Comparison of ENCODE assay signal across 19 mouse cellular contexts in genomic region chr17:34777680-34778325, GRCm38 (mm10). TPM values are rescaled to one million over a fixed set of nuclear protein-coding genes. Genes with fewer than 3 reads are reported as not detected.
DNase-seq lines count a peak whose midpoint lies in the region; ATAC-seq and TF ChIP-seq lines count a peak whose summit lies in the region.
"Had no signal": no experiment of that assay in that cellular context is flagged by ENCODE, and none has a peak within 500 bp of the region (broad histone marks: within the 10 kb centered on the region; RNA-seq: fewer than 3 reads in every experiment).

No protein-coding gene starts in this region.

- no peak overlapping the region for H3K9ac ChIP-seq in limb, embryonic 14.5 days (ENCODE audit: low read depth, low read length, severe bottlenecking)
- H3K9ac ChIP-seq: forebrain, embryonic 12.5 days; intestine, embryonic 15.5 days; limb, embryonic 15.5 days; midbrain, embryonic 13.5 days had no signal

- no peak for TF ChIP-seq POLR2A in limb, embryonic 14.5 days (IDR thresholded peaks at IDR 0.05; ENCODE audit: borderline replicate concordance, extremely low read depth, insufficient read depth, insufficient read length)

- DNase-seq in embryo, embryonic 11 days: peak; percentile 2
- DNase-seq in embryo, embryonic 9.5 days (ENCODE audit: extremely low spot score): no peak
- DNase-seq in limb, embryonic 14.5 days (ENCODE audit: low spot score): no peak
- DNase-seq in limb, embryonic 10.5 days (ENCODE audit: low spot score): no peak
- peak; percentile 58 to 76 for DNase-seq in layer of hippocampus, adult 2 months (ENCODE audit: low spot score in 2 of 2)
- DNase-seq in right cerebral cortex, postnatal 10 days (ENCODE audit: low spot score in 2 of 2): peak; percentile 38 to 61
- no peak for DNase-seq in hindbrain, embryonic 10.5 days (ENCODE audit: low spot score)
- DNase-seq: adrenal gland, adult 8-10 months; kidney, postnatal 10 days; lung, postnatal 10 days had no signal

- H3K9me3 ChIP-seq in limb, embryonic 14.5 days (ENCODE audit: control insufficient read depth, low read length): no peaks in the 10 kb centered on the region
- peaks cover 5% of the 10 kb centered on the region; the same call in 1 of the 2 replicates for H3K9me3 ChIP-seq in limb, embryonic 10.5 days (replicated peaks)
- peaks cover 26% of the 10 kb centered on the region for H3K9me3 ChIP-seq in hindbrain, embryonic 10.5 days
- H3K9me3 ChIP-seq: intestine, embryonic 15.5 days had no signal

- 0 out of 2 replicates have a peak overlapping the region, but pooled peaks have one; percentile 43 for H3K27ac ChIP-seq in limb, embryonic 14.5 days (replicated peaks; ENCODE audit: low read depth, low read length)
- no peak overlapping the region for H3K27ac ChIP-seq in limb, embryonic 10.5 days
- H3K27ac ChIP-seq in layer of hippocampus, adult 2 months: peak overlapping the region; percentile 94
- no peak overlapping the region for H3K27ac ChIP-seq in hindbrain, embryonic 10.5 days
- H3K27ac ChIP-seq: forebrain, embryonic 12.5 days; intestine, embryonic 15.5 days; limb, embryonic 15.5 days; midbrain, embryonic 13.5 days had no signal

- H3K4me2 ChIP-seq in limb, embryonic 14.5 days (replicated peaks; ENCODE audit: low read depth, low read length, severe bottlenecking): no peak overlapping the region
- H3K4me2 ChIP-seq: forebrain, embryonic 12.5 days; intestine, embryonic 15.5 days; limb, embryonic 15.5 days; midbrain, embryonic 13.5 days had no signal

- no peaks in the 10 kb centered on the region for H3K36me3 ChIP-seq in limb, embryonic 14.5 days (ENCODE audit: control insufficient read depth, insufficient read depth, low read length)
- H3K36me3 ChIP-seq in limb, embryonic 10.5 days: no peaks in the 10 kb centered on the region
- H3K36me3 ChIP-seq in hindbrain, embryonic 10.5 days: no peaks in the 10 kb centered on the region
- H3K36me3 ChIP-seq: forebrain, embryonic 12.5 days; intestine, embryonic 15.5 days; limb, embryonic 15.5 days; midbrain, embryonic 13.5 days had no signal

- H3K27me3 ChIP-seq in limb, embryonic 14.5 days (ENCODE audit: control insufficient read depth, insufficient read depth, low read length): no peaks in the 10 kb centered on the region
- no peaks in the 10 kb centered on the region for H3K27me3 ChIP-seq in limb, embryonic 10.5 days (ENCODE audit: low read depth, poor library complexity, severe bottlenecking)
- no peaks in the 10 kb centered on the region for H3K27me3 ChIP-seq in hindbrain, embryonic 10.5 days (ENCODE audit: insufficient read depth, poor library complexity, severe bottlenecking)
- H3K27me3 ChIP-seq: forebrain, embryonic 12.5 days; intestine, embryonic 15.5 days; limb, embryonic 15.5 days; midbrain, embryonic 13.5 days had no signal

- no peak for TF ChIP-seq CTCF in layer of hippocampus, adult 2 months (conservative IDR thresholded peaks at IDR 0.05)

- no peaks in the 10 kb centered on the region for H3K4me1 ChIP-seq in limb, embryonic 14.5 days (ENCODE audit: control insufficient read depth, insufficient read depth, low read length)
- no peaks in the 10 kb centered on the region for H3K4me1 ChIP-seq in limb, embryonic 10.5 days
- H3K4me1 ChIP-seq in hindbrain, embryonic 10.5 days (replicated peaks): no peaks in the 10 kb centered on the region
- H3K4me1 ChIP-seq: forebrain, embryonic 12.5 days; intestine, embryonic 15.5 days; limb, embryonic 15.5 days; midbrain, embryonic 13.5 days had no signal

- H3K4me3 ChIP-seq in limb, embryonic 14.5 days (replicated peaks; ENCODE audit: low read length): no peak overlapping the region
- H3K4me3 ChIP-seq in limb, embryonic 10.5 days: no peak overlapping the region
- no peak overlapping the region for H3K4me3 ChIP-seq in layer of hippocampus, adult 2 months
- no peak overlapping the region for H3K4me3 ChIP-seq in hindbrain, embryonic 10.5 days
- H3K4me3 ChIP-seq: forebrain, embryonic 12.5 days; intestine, embryonic 15.5 days; limb, embryonic 15.5 days; midbrain, embryonic 13.5 days had no signal

- 65% methylated on average over 9 of the region's 9 CpGs for WGBS in limb, embryonic 14.5 days
- WGBS in limb, embryonic 10.5 days: 85% methylated on average over 9 of the region's 9 CpGs
- 88% methylated on average over 9 of the region's 9 CpGs for WGBS in hindbrain, embryonic 10.5 days

- ATAC-seq in limb, embryonic 14.5 days (ENCODE audit: low FRiP score, low read depth): no peak
- no peak for ATAC-seq in activated CD4-positive, CD25-positive, alpha-beta regulatory T cell, adult 4 months
- ATAC-seq: intestine, embryonic 15.5 days; midbrain, embryonic 13.5 days; Patski had no signal

RNA-seq across cellular contexts. Expression of gene Cyp21a1, which starts 26.6 kb away (rescaled TPM):
- polyA plus RNA-seq in limb, embryonic 14.5 days (2012; rRNA removed): 0.25 and 0.68 TPM in 2 replicates
- polyA plus RNA-seq in limb, embryonic 14.5 days (2014; fragmentation: Nextera tagmentation; extraction: Ambion mirVana): 0.17 and 0.33 TPM in 2 replicates
- polyA plus RNA-seq in limb, embryonic 10.5 days (2016; fragmentation: Nextera tagmentation; extraction: Ambion mirVana): not detected in 2 replicates
- under 1 TPM in 1 of 2 experiments, not detected in 1; 0.42 TPM for total RNA-seq in layer of hippocampus, adult 2 months (2021)
- not detected for polyA plus RNA-seq in activated CD4-positive, CD25-positive, alpha-beta regulatory T cell, adult 4 months (2017; shearing (Covaris generic))
- not detected in 2 replicates for polyA plus RNA-seq in hindbrain, embryonic 10.5 days (2016; fragmentation: Nextera tagmentation; extraction: Ambion mirVana)
- total RNA-seq: common myeloid progenitor, adult 5-6 weeks had no signal
- polyA plus RNA-seq: forebrain, embryonic 12.5 days; heart, postnatal 0 days; midbrain, embryonic 13.5 days; Patski; thymus, postnatal 0 days had no signal

RNA-seq across cellular contexts. Expression of gene C4b, which starts 34.1 kb away (rescaled TPM):
- 3.2 and 4.3 TPM in 2 replicates for polyA plus RNA-seq in limb, embryonic 14.5 days (2012; rRNA removed)
- 0.53 and 1.3 TPM in 2 replicates for polyA plus RNA-seq in limb, embryonic 14.5 days (2014; fragmentation: Nextera tagmentation; extraction: Ambion mirVana)
- polyA plus RNA-seq in limb, embryonic 10.5 days (2016; fragmentation: Nextera tagmentation; extraction: Ambion mirVana): not detected in 2 replicates
- 10 to 100 TPM; 27.2 to 28.7 TPM for total RNA-seq in layer of hippocampus, adult 2 months (2021)
- not detected for polyA plus RNA-seq in activated CD4-positive, CD25-positive, alpha-beta regulatory T cell, adult 4 months (2017; shearing (Covaris generic))
- polyA plus RNA-seq in hindbrain, embryonic 10.5 days (2016; fragmentation: Nextera tagmentation; extraction: Ambion mirVana): not detected in 2 replicates
- polyA plus RNA-seq: forebrain, embryonic 12.5 days; midbrain, embryonic 13.5 days had no signal

RNA-seq across cellular contexts. Expression of gene Stk19, which starts 58.9 kb away (rescaled TPM):
- polyA plus RNA-seq in limb, embryonic 14.5 days (2012; rRNA removed): 46.4 and 46.5 TPM in 2 replicates
- polyA plus RNA-seq in limb, embryonic 14.5 days (2014; fragmentation: Nextera tagmentation; extraction: Ambion mirVana): 23.9 and 26.8 TPM in 2 replicates
- 23.3 and 28.6 TPM in 2 replicates for polyA plus RNA-seq in limb, embryonic 10.5 days (2016; fragmentation: Nextera tagmentation; extraction: Ambion mirVana)
- 10 to 100 TPM; 55.5 to 61.3 TPM for total RNA-seq in layer of hippocampus, adult 2 months (2021)
- polyA plus RNA-seq in activated CD4-positive, CD25-positive, alpha-beta regulatory T cell, adult 4 months (2017; shearing (Covaris generic)): 10 to 100 TPM; 37.3 to 51.6 TPM
- polyA plus RNA-seq in hindbrain, embryonic 10.5 days (2016; fragmentation: Nextera tagmentation; extraction: Ambion mirVana): 29.0 and 34.4 TPM in 2 replicates

RNA-seq across cellular contexts. Expression of gene Dxo, which starts 59.0 kb away (rescaled TPM):
- 87.6 and 98.9 TPM in 2 replicates for polyA plus RNA-seq in limb, embryonic 14.5 days (2012; rRNA removed)
- polyA plus RNA-seq in limb, embryonic 14.5 days (2014; fragmentation: Nextera tagmentation; extraction: Ambion mirVana): 52.6 and 59.9 TPM in 2 replicates
- 77.5 and 83.5 TPM in 2 replicates for polyA plus RNA-seq in limb, embryonic 10.5 days (2016; fragmentation: Nextera tagmentation; extraction: Ambion mirVana)
- total RNA-seq in layer of hippocampus, adult 2 months (2021): 10 to 100 TPM; 39.7 to 42.3 TPM
- 10 to 100 TPM; 19.8 to 28.0 TPM for polyA plus RNA-seq in activated CD4-positive, CD25-positive, alpha-beta regulatory T cell, adult 4 months (2017; shearing (Covaris generic))
- 83.2 and 83.7 TPM in 2 replicates for polyA plus RNA-seq in hindbrain, embryonic 10.5 days (2016; fragmentation: Nextera tagmentation; extraction: Ambion mirVana)

Comparison
In these comparisons a context has a peak if more than half of its experiments do, and no peak if none do; other contexts are left out.
1. DNase-seq: peak in embryo, embryonic 11 days (single experiment), layer of hippocampus, adult 2 months (2 of 2) and right cerebral cortex, postnatal 10 days (2 of 2); none in embryo, embryonic 9.5 days (single experiment), limb, embryonic 14.5 days (single experiment), limb, embryonic 10.5 days (single experiment) and hindbrain, embryonic 10.5 days (single experiment).
2. H3K27ac ChIP-seq: peak in limb, embryonic 14.5 days (single experiment) and layer of hippocampus, adult 2 months (single experiment); none in limb, embryonic 10.5 days (single experiment) and hindbrain, embryonic 10.5 days (single experiment).